Mouse (Mus musculus): ENCODE data around the gene AU021092.

GRCm38 (mm10) chr16:5244411-5244810, 22.3 kb upstream of the AU021092 start:
- TF ChIP-seq EP300 (IDR thresholded peaks at IDR 0.05; ENCODE audit: low read depth) (no peak), CTCF (IDR thresholded peaks at IDR 0.05; ENCODE audit: low read depth) (peak; percentile 88)

All from liver, postnatal 0 days (tissue).